8 mouse cellular contexts compared by ENCODE assay signal in genomic region chr3:51275956-51276398, GRCm38 (mm10). TPM values are rescaled to one million over a fixed set of nuclear protein-coding genes. Genes with fewer than 3 reads are reported as not detected.
DNase-seq lines count a peak whose midpoint lies in the region; ATAC-seq and TF ChIP-seq lines count a peak whose summit lies in the region.

No protein-coding gene starts in this region.

- H3K9ac ChIP-seq in forebrain, embryonic 15.5 days (replicated peaks), result peak overlapping the region; percentile 86

- peak; percentile 79; the same call in 1 of the 2 replicates for TF ChIP-seq POLR2A in lung, adult 2 months (IDR thresholded peaks at IDR 0.05; ENCODE audit: borderline replicate concordance, extremely low read depth, low read depth, low read length)

- H3K9me3 ChIP-seq in G1E (replicated peaks), result no peaks in the 10 kb centered on the region
- no peaks in the 10 kb centered on the region for H3K9me3 ChIP-seq in forebrain, embryonic 15.5 days

- peak overlapping the region; percentile 67 for H3K4me2 ChIP-seq in forebrain, embryonic 15.5 days (replicated peaks)

- intact Hi-C loops in heart, postnatal 25 days (cut with DNase I), result no loop called here

- H3K4me3 ChIP-seq in G1E (ENCODE audit: low read depth, low read length), result peak overlapping the region; percentile 87
- H3K4me3 ChIP-seq in forebrain, embryonic 15.5 days, result peak overlapping the region; percentile 98
- peak overlapping the region; percentile 94 for H3K4me3 ChIP-seq in lung, adult 2 months (replicated peaks; ENCODE audit: extremely low read depth, low read depth, low read length)

- H3K4me1 ChIP-seq in G1E (ENCODE audit: insufficient read depth, low read depth, low read length), result peaks cover 27% of the 10 kb centered on the region
- H3K4me1 ChIP-seq in forebrain, embryonic 15.5 days, result peaks cover 20% of the 10 kb centered on the region
- peaks cover 6% of the 10 kb centered on the region for H3K4me1 ChIP-seq in lung, adult 2 months (ENCODE audit: control insufficient read depth, insufficient read depth, low read length)

- peak; percentile 97 for DNase-seq in G1E (ENCODE audit: low spot score)
- DNase-seq in cerebellum, adult 11-12 months, result peak; percentile 97
- peak; percentile 99 for DNase-seq in heart, postnatal 25 days (ENCODE audit: low spot score)
- DNase-seq in layer of hippocampus, adult 18-20 months (ENCODE audit: low spot score in 2 of 2), result peak; percentile 99
- DNase-seq in lung, adult 2 months, result peak; percentile 95
- DNase-seq in thymus, adult 18-20 months, result peak; percentile 100

- TF ChIP-seq CTCF in G1E (IDR thresholded peaks at IDR 0.05; ENCODE audit: low read depth, low read length), result no peak
- TF ChIP-seq CTCF in lung, adult 2 months (IDR thresholded peaks at IDR 0.05; ENCODE audit: insufficient read depth, low read length), result no peak

- H3K36me3 ChIP-seq in G1E (replicated peaks), result peaks cover 26% of the 10 kb centered on the region
- no peaks in the 10 kb centered on the region for H3K36me3 ChIP-seq in forebrain, embryonic 15.5 days

- under 1% methylated on average over 33 of the region's 33 CpGs for WGBS in forebrain, embryonic 15.5 days
- under 1% methylated on average over 32 of the region's 33 CpGs for WGBS in lung, adult 2 months

- no peaks in the 10 kb centered on the region for H3K27me3 ChIP-seq in G1E (ENCODE audit: insufficient read depth, low read length)
- H3K27me3 ChIP-seq in forebrain, embryonic 15.5 days, result no peaks in the 10 kb centered on the region

- peak overlapping the region; percentile 94 for H3K27ac ChIP-seq in forebrain, embryonic 15.5 days (replicated peaks)

- ATAC-seq in G1E (ENCODE audit: extremely low read depth, insufficient number of reproducible peaks, low FRiP score, poor library complexity, severe bottlenecking), result peak; percentile 98
- ATAC-seq in forebrain, embryonic 15.5 days (replicated peaks), result peak; percentile 100
- peak; percentile 89 for ATAC-seq in neutrophil, adult 5-6 weeks (ENCODE audit: extremely low read depth, insufficient number of reproducible peaks, low FRiP score, poor library complexity, severe bottlenecking)

RNA-seq across cellular contexts. Expression of gene Noct, which starts 51.7 kb away (rescaled TPM):
- total RNA-seq in G1E (2014; fragmentation: Nextera tagmentation), result 24.4 and 27.5 TPM in 2 replicates
- 11.4 and 11.7 TPM in 2 replicates for total RNA-seq in G1E (2017)
- polyA plus RNA-seq in G1E (2012), result 18.5 and 25.3 TPM in 2 replicates
- 22.5 and 24.5 TPM in 2 replicates for polyA plus RNA-seq in forebrain, embryonic 15.5 days (2015; fragmentation: Nextera tagmentation; extraction: Ambion mirVana)
- total RNA-seq in heart, postnatal 25 days (2021), result 10 to 100 TPM; 30.2 to 49.7 TPM
- total RNA-seq in layer of hippocampus, adult 18-20 months (2021), result 10 to 100 TPM; 59.5 to 60.3 TPM
- polyA plus RNA-seq in lung, adult 2 months (2012; rRNA removed), result 8.2 and 9.9 TPM in 2 replicates
- total RNA-seq in neutrophil, adult 5-6 weeks (2017), result 4.0 and 6.6 TPM in 2 replicates

Comparison
In these comparisons a context has a peak if more than half of its experiments do, and no peak if none do; other contexts are left out.
1. Peak in every context shown above with its lines: DNase-seq, ATAC-seq, H3K4me3 ChIP-seq and H3K27ac ChIP-seq.